In the genomic region with DNA sequence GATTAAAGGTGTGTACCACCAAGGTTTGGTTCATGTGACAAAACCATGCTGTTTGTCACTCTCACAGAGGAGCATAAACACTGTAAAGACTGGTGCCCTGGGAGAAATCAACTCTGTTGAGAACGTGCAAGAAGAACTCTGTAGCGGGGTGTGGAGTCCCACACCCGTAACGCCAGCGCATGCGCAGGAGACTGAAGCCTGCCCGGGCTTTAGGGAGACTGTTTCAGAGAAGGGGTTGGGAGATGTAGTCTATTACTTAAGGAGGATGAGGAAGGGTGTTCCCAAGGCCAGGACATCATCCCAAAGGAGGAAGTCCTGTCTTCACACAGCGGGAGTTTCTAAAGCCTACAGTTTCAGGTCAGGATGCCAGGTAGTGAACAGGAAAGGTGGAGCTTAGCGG, we compare ENCODE assay signal across 33 mouse cellular contexts. TPM values are rescaled to one million over a fixed set of nuclear protein-coding genes. Genes with fewer than 3 reads are reported as not detected.
"Had no signal": no experiment of that assay in that cellular context is flagged by ENCODE, and none has a peak within 500 bp of the region (broad histone marks: within the 10 kb centered on the region; RNA-seq: fewer than 3 reads in every experiment).

No protein-coding gene starts in this region.

- H3K4me1 ChIP-seq: heart, embryonic 12.5 days; heart, embryonic 13.5 days; heart, embryonic 15.5 days; hindbrain, embryonic 10.5 days; hindbrain, embryonic 12.5 days; hindbrain, embryonic 13.5 days; hindbrain, embryonic 15.5 days; intestine, embryonic 15.5 days; kidney, embryonic 15.5 days had no signal

- H3K36me3 ChIP-seq: heart, embryonic 15.5 days; hindbrain, embryonic 10.5 days; hindbrain, embryonic 12.5 days; hindbrain, embryonic 13.5 days; hindbrain, embryonic 15.5 days; intestine, embryonic 15.5 days; kidney, embryonic 15.5 days had no signal

- H3K27ac ChIP-seq: heart, embryonic 10.5 days; heart, embryonic 13.5 days; heart, embryonic 15.5 days; hindbrain, embryonic 10.5 days; hindbrain, embryonic 12.5 days; hindbrain, embryonic 13.5 days; hindbrain, embryonic 14.5 days; hindbrain, embryonic 15.5 days; hindbrain, postnatal 0 days; intestine, embryonic 15.5 days; kidney, embryonic 15.5 days; kidney, postnatal 0 days; layer of hippocampus, adult 2 months; left cerebral cortex, adult 2 months had no signal

- H3K4me3 ChIP-seq: heart, embryonic 10.5 days; heart, embryonic 12.5 days; heart, embryonic 13.5 days; heart, embryonic 15.5 days; hindbrain, embryonic 10.5 days; hindbrain, embryonic 12.5 days; hindbrain, embryonic 13.5 days; hindbrain, embryonic 15.5 days; intestine, embryonic 15.5 days; kidney, embryonic 15.5 days; layer of hippocampus, adult 2 months; left cerebral cortex, adult 2 months had no signal

- DNase-seq: heart, postnatal 10 days; heart, postnatal 14 days; heart, postnatal 36 days; heart, postnatal 4 days; kidney, adult 11 months; kidney, adult 18-20 months; kidney, adult 2 months; kidney, adult 8-10 months; kidney, adult 9 months; kidney, postnatal 10 days; kidney, postnatal 14 days; kidney, postnatal 25 days; kidney, postnatal 36 days; kidney, postnatal 4 days; layer of hippocampus, adult 9-11 months; layer of hippocampus, postnatal 36 days had no signal

- H3K27me3 ChIP-seq: heart, embryonic 12.5 days; heart, embryonic 13.5 days; heart, embryonic 15.5 days; hindbrain, embryonic 12.5 days; hindbrain, embryonic 13.5 days; hindbrain, embryonic 15.5 days; intestine, embryonic 15.5 days; kidney, embryonic 15.5 days had no signal

RNA-seq across cellular contexts. Expression of gene Milr1, which starts 51.9 kb away (rescaled TPM):
- total RNA-seq: hindbrain, postnatal 0 days; layer of hippocampus, adult 2 months; layer of hippocampus, postnatal 14 days; layer of hippocampus, postnatal 25 days; layer of hippocampus, postnatal 36 days had no signal
